Mouse (Mus musculus) CH12.LX (cell line): ENCODE measurements at regions not wholly inside any gene's neighbourhood (a gene's known extent, or its start where the extent isn't known, plus 50 kb on each side); places are given as distances from the start of the nearest gene placed in this dataset.

Source experiments
- EP300 ChIP-seq: IDR thresholded peaks from 2 replicates; pipeline ENCODE4 v1.6.1; 2011; ENCODE audit warnings: low read length, improper control_type of control experiment
- ZNF384 ChIP-seq: IDR thresholded peaks from 2 replicates; pipeline ENCODE4 v1.6.1; 2012; ENCODE audit warnings: low read depth, low read length, improper control_type of control experiment, inconsistent platforms

GRCm38 (mm10) chr6:6298867-6299852 is 82.2 kb upstream of the Slc25a13 start:
- TF ChIP-seq ZNF384 (no peak), EP300 (no peak)
